Comparison of ENCODE assay signal across 8 mouse cellular contexts in genomic region chr7:125766976-125767831, GRCm38 (mm10). TPM values are rescaled to one million over a fixed set of nuclear protein-coding genes. Genes with fewer than 3 reads are reported as not detected.
A peak's percentile ranks its signal among the peaks of the same experiment; 100 is the strongest.
DNase-seq lines count a peak whose midpoint lies in the region; ATAC-seq and TF ChIP-seq lines count a peak whose summit lies in the region.

No protein-coding gene starts in this region.

- no peak overlapping the region for H3K4me3 ChIP-seq in intestine, postnatal 0 days (ENCODE audit: low read depth, low read length)
- H3K4me3 ChIP-seq in intestine, embryonic 15.5 days (replicated peaks) = no peak overlapping the region
- no peak overlapping the region for H3K4me3 ChIP-seq in forebrain, embryonic 14.5 days (ENCODE audit: low read depth, low read length)

- peaks cover 15% of the 10 kb centered on the region; the same call in 1 of the 2 replicates for H3K36me3 ChIP-seq in intestine, postnatal 0 days (ENCODE audit: control insufficient read depth, insufficient read depth)
- no peaks in the 10 kb centered on the region for H3K36me3 ChIP-seq in intestine, embryonic 15.5 days
- 0 out of 2 replicates have a peak, but pooled peaks cover 12% of the 10 kb centered on the region for H3K36me3 ChIP-seq in forebrain, embryonic 14.5 days (ENCODE audit: control insufficient read depth, insufficient read depth, low read length)

- H3K27me3 ChIP-seq in intestine, postnatal 0 days (replicated peaks; ENCODE audit: control insufficient read depth, insufficient read depth, low read length) = no peaks in the 10 kb centered on the region
- H3K27me3 ChIP-seq in intestine, embryonic 15.5 days (replicated peaks) = no peaks in the 10 kb centered on the region
- no peaks in the 10 kb centered on the region for H3K27me3 ChIP-seq in forebrain, embryonic 14.5 days (replicated peaks; ENCODE audit: control insufficient read depth, insufficient read depth, low read length)

- no peak overlapping the region for H3K4me2 ChIP-seq in intestine, postnatal 0 days (replicated peaks; ENCODE audit: low read depth)
- no peak overlapping the region for H3K4me2 ChIP-seq in intestine, embryonic 15.5 days (replicated peaks)
- no peak overlapping the region for H3K4me2 ChIP-seq in forebrain, embryonic 14.5 days (ENCODE audit: low read length)

- H3K9ac ChIP-seq in intestine, postnatal 0 days (ENCODE audit: low read depth, low read length) = no peak overlapping the region
- no peak overlapping the region for H3K9ac ChIP-seq in intestine, embryonic 15.5 days
- no peak overlapping the region for H3K9ac ChIP-seq in forebrain, embryonic 14.5 days (ENCODE audit: low read length)

- 65% methylated on average over 9 of the region's 9 CpGs for WGBS in intestine, postnatal 0 days
- WGBS in intestine, embryonic 15.5 days = 65% methylated on average over 9 of the region's 9 CpGs
- 68% methylated on average over 9 of the region's 9 CpGs for WGBS in forebrain, embryonic 14.5 days

- DNase-seq in c-Kit-positive CD71-positive TER-119-positive erythroid progenitor cells, embryonic 14.5 days (ENCODE audit: low spot score) = peak; percentile 28
- DNase-seq in forebrain, embryonic 14.5 days (ENCODE audit: low spot score) = peak; percentile 79
- peak; percentile 71 for DNase-seq in heart, postnatal 4 days
- DNase-seq in layer of hippocampus, postnatal 25 days (ENCODE audit: extremely low spot score in 1 of 2, low spot score in 1 of 2) = peak; percentile 39 to 68
- DNase-seq in spleen, postnatal 36 days (ENCODE audit: low spot score in 2 of 2) = peak; percentile 8 to 28

- no peak overlapping the region for H3K27ac ChIP-seq in intestine, postnatal 0 days (ENCODE audit: low read depth, low read length)
- H3K27ac ChIP-seq in intestine, embryonic 15.5 days = no peak overlapping the region
- no peak overlapping the region for H3K27ac ChIP-seq in forebrain, embryonic 14.5 days (ENCODE audit: low read depth, low read length)

- ATAC-seq in intestine, postnatal 0 days = no peak
- no peak; the same call in 1 of the 2 replicates for ATAC-seq in intestine, embryonic 15.5 days
- peak; percentile 71 for ATAC-seq in forebrain, embryonic 14.5 days
- peak; percentile 52; the same call in 1 of the 2 replicates for ATAC-seq in megakaryocyte progenitor cell, adult 5-6 weeks (replicated peaks; ENCODE audit: poor library complexity)

- no peaks in the 10 kb centered on the region for H3K9me3 ChIP-seq in intestine, postnatal 0 days (ENCODE audit: control insufficient read depth)
- H3K9me3 ChIP-seq in intestine, embryonic 15.5 days = no peaks in the 10 kb centered on the region
- H3K9me3 ChIP-seq in forebrain, embryonic 14.5 days (replicated peaks; ENCODE audit: control insufficient read depth, low read length) = no peaks in the 10 kb centered on the region

- H3K4me1 ChIP-seq in intestine, postnatal 0 days (replicated peaks; ENCODE audit: control insufficient read depth, insufficient read depth, low read length) = no peaks in the 10 kb centered on the region; the same call in 1 of the 2 replicates
- H3K4me1 ChIP-seq in intestine, embryonic 15.5 days (replicated peaks) = no peaks in the 10 kb centered on the region
- H3K4me1 ChIP-seq in forebrain, embryonic 14.5 days (ENCODE audit: control insufficient read depth, insufficient read depth, low read length) = peaks cover 5% of the 10 kb centered on the region

- peak; percentile 82 for TF ChIP-seq CTCF in intestine, postnatal 0 days (IDR thresholded peaks at IDR 0.05; ENCODE audit: low read depth)

RNA-seq across cellular contexts. Expression of gene D430042O09Rik, which starts 59.5 kb away (rescaled TPM):
- polyA plus RNA-seq in intestine, postnatal 0 days (2015; fragmentation: Nextera tagmentation; extraction: Ambion mirVana) = 2.6 and 3.1 TPM in 2 replicates
- polyA plus RNA-seq in intestine, embryonic 15.5 days (2015; fragmentation: Nextera tagmentation; extraction: Ambion mirVana) = 5.5 and 6.9 TPM in 2 replicates
- 5.3 and 7.3 TPM in 2 replicates for polyA plus RNA-seq in forebrain, embryonic 14.5 days (2014; fragmentation: Nextera tagmentation; extraction: Ambion mirVana)
- 10 to 100 TPM; 19.0 to 20.6 TPM for total RNA-seq in heart, postnatal 4 days (2021)
- total RNA-seq in layer of hippocampus, postnatal 25 days (2021) = 10 to 100 TPM; 27.1 to 29.4 TPM
- 6.1 and 8.0 TPM in 2 replicates for total RNA-seq in megakaryocyte progenitor cell, adult 5-6 weeks (2015)
- 7.2 and 7.9 TPM in 2 replicates for total RNA-seq in megakaryocyte progenitor cell, adult 5-6 weeks (2017)

RNA-seq across cellular contexts. Expression of gene Gtf3c1, which starts 59.6 kb away (rescaled TPM):
- polyA plus RNA-seq in intestine, postnatal 0 days (2015; fragmentation: Nextera tagmentation; extraction: Ambion mirVana) = 6.8 and 8.0 TPM in 2 replicates
- polyA plus RNA-seq in intestine, embryonic 15.5 days (2015; fragmentation: Nextera tagmentation; extraction: Ambion mirVana) = 19.3 and 20.4 TPM in 2 replicates
- 33.5 and 41.0 TPM in 2 replicates for polyA plus RNA-seq in forebrain, embryonic 14.5 days (2014; fragmentation: Nextera tagmentation; extraction: Ambion mirVana)
- total RNA-seq in heart, postnatal 4 days (2021) = 10 to 100 TPM; 87.6 to 97.4 TPM
- total RNA-seq in layer of hippocampus, postnatal 25 days (2021) = 100 to 1,000 TPM; 108 to 112 TPM
- total RNA-seq in megakaryocyte progenitor cell, adult 5-6 weeks (2015) = 18.3 and 21.8 TPM in 2 replicates
- total RNA-seq in megakaryocyte progenitor cell, adult 5-6 weeks (2017) = 33.6 and 34.8 TPM in 2 replicates

Comparison
In these comparisons a context has a peak if more than half of its experiments do, and no peak if none do; other contexts are left out.
1. ATAC-seq: peak in forebrain, embryonic 14.5 days (single experiment) and megakaryocyte progenitor cell, adult 5-6 weeks (single experiment); none in intestine, postnatal 0 days (single experiment) and intestine, embryonic 15.5 days (single experiment).
2. DNase-seq: peak in every context shown above with its lines; median percentile 79 in forebrain, embryonic 14.5 days; 71 in heart, postnatal 4 days; 54 in layer of hippocampus, postnatal 25 days; 28 in c-Kit-positive CD71-positive TER-119-positive erythroid progenitor cells, embryonic 14.5 days; 18 in spleen, postnatal 36 days.